Mouse (Mus musculus) CH12.LX (cell line): ENCODE results near the gene Gja5. TPM values are rescaled to one million over a fixed set of nuclear protein-coding genes. Genes with fewer than 3 reads are reported as not detected.
A peak's percentile ranks its signal among the peaks of the same experiment; 100 is the strongest.

Experiments used
- DNase-seq: peaks from one replicate; pipeline ENCODE4 v3.0.0-alpha.2; 2013; ENCODE audit errors: extremely low read depth
- H3K27ac ChIP-seq: 2 replicates; pipeline ENCODE4 v1.5.1; 2012; ENCODE audit warnings: low read depth, mild to moderate bottlenecking, control low read depth, moderate library complexity; ENCODE audit not compliant: insufficient read depth
- H3K27me3 ChIP-seq: replicated peaks from 2 replicates; pipeline ENCODE3; 2012; ENCODE audit warnings: inconsistent platforms
- H3K36me3 ChIP-seq, 2 experiments: replicated peaks in 1 of 2; 2 replicates each; pipeline versions ENCODE3 to v1.6.1; 2012; ENCODE audit warnings: inconsistent platforms in 1 of 2, low read length in 1 of 2, mild to moderate bottlenecking in 1 of 2, mixed read lengths in 1 of 2, moderate library complexity in 1 of 2; ENCODE audit not compliant: control insufficient read depth in 1 of 2, insufficient read depth in 1 of 2
- H3K4me1 ChIP-seq, 2 experiments: 2 replicates each; pipeline ENCODE4 v1.6.1; 2012; ENCODE audit warnings: inconsistent platforms in 1 of 2, moderate library complexity in 1 of 2; ENCODE audit not compliant: insufficient read depth in 2 of 2, control insufficient read depth in 1 of 2
- H3K4me2 ChIP-seq: 2 replicates; pipeline ENCODE4 v1.6.1; 2012; ENCODE audit warnings: low read depth, mild to moderate bottlenecking, control low read depth; ENCODE audit not compliant: poor library complexity, insufficient read depth, severe bottlenecking
- H3K4me3 ChIP-seq, 3 experiments: fragments of 150-350 bp in 1 of 3; sonication (generic) in 1 of 3; replicated peaks in 1 of 3; 2 replicates each; pipeline versions ENCODE3 to v1.5.1; 2011 to 2012; ENCODE audit warnings: low read depth in 2 of 3, low read length in 2 of 3, mild to moderate bottlenecking in 2 of 3, moderate library complexity in 2 of 3, control low read depth in 1 of 3, improper control_type of control experiment in 1 of 3, inconsistent platforms in 1 of 3, mixed read lengths in 1 of 3; ENCODE audit not compliant: poor library complexity in 1 of 3
- H3K79me2 ChIP-seq: replicated peaks from 2 replicates; pipeline ENCODE4 v1.6.1; 2012; ENCODE audit warnings: mild to moderate bottlenecking, moderate library complexity; ENCODE audit not compliant: control insufficient read depth, poor library complexity, insufficient read depth, severe bottlenecking; ENCODE audit errors: extremely low read depth
- H3K9ac ChIP-seq: 2 replicates; pipeline ENCODE4 v1.6.1; 2012; ENCODE audit warnings: low read depth, mild to moderate bottlenecking, control low read depth, moderate library complexity; ENCODE audit not compliant: insufficient read depth
- H3K9me3 ChIP-seq: replicated peaks from 2 replicates; pipeline ENCODE3; 2012; ENCODE audit warnings: low read length, inconsistent platforms, mixed read lengths
- BHLHE40 ChIP-seq: IDR thresholded peaks from 2 replicates; pipeline ENCODE4 v1.6.1; 2011; ENCODE audit warnings: mild to moderate bottlenecking, low read depth, low read length, improper control_type of control experiment
- CHD1 ChIP-seq: IDR thresholded peaks from 2 replicates; pipeline ENCODE4 v1.6.1; 2012; ENCODE audit warnings: low read depth, low read length, improper control_type of control experiment, inconsistent platforms
- CHD2 ChIP-seq: IDR thresholded peaks from 2 replicates; pipeline ENCODE4 v1.6.1; 2011; ENCODE audit warnings: low read length, improper control_type of control experiment
- CTCF ChIP-seq, 2 experiments: IDR thresholded peaks in 1 of 2; conservative IDR thresholded peaks in 1 of 2; 2 replicates each; pipeline ENCODE4 v1.5.1; 2011 to 2012; ENCODE audit warnings: low read depth in 2 of 2, low read length in 2 of 2, improper control_type of control experiment in 1 of 2, inconsistent platforms in 1 of 2, mild to moderate bottlenecking in 1 of 2, moderate library complexity in 1 of 2
- E2F4 ChIP-seq: IDR thresholded peaks from 2 replicates; pipeline ENCODE4 v1.6.1; 2011; ENCODE audit warnings: low read depth, low read length, improper control_type of control experiment; ENCODE audit not compliant: insufficient replicate concordance
- ETS1 ChIP-seq: conservative IDR thresholded peaks from 2 replicates; pipeline ENCODE4 v1.6.1; 2012; ENCODE audit warnings: low read depth, mild to moderate bottlenecking, inconsistent platforms, low read length, improper control_type of control experiment, moderate library complexity
- GABPA ChIP-seq: IDR thresholded peaks from 2 replicates; pipeline ENCODE4 v1.6.1; 2012; ENCODE audit warnings: low read depth, low read length, improper control_type of control experiment, inconsistent platforms; ENCODE audit not compliant: insufficient replicate concordance
- HCFC1 ChIP-seq: IDR thresholded peaks from 2 replicates; pipeline ENCODE4 v1.6.1; 2012; ENCODE audit warnings: low read depth, mild to moderate bottlenecking, inconsistent platforms, low read length, improper control_type of control experiment
- IRF4 ChIP-seq: IDR thresholded peaks from 2 replicates; pipeline ENCODE4 v1.6.1; 2014; ENCODE audit warnings: low read depth, mild to moderate bottlenecking, inconsistent platforms, low read length, improper control_type of control experiment
- JUND ChIP-seq: conservative IDR thresholded peaks from 2 replicates; pipeline ENCODE4 v1.6.1; 2011; ENCODE audit warnings: low read depth, low read length, improper control_type of control experiment
- MAFK ChIP-seq: IDR thresholded peaks from 2 replicates; pipeline ENCODE4 v1.6.1; 2011; ENCODE audit warnings: low read length, improper control_type of control experiment; ENCODE audit not compliant: insufficient replicate concordance
- MAZ ChIP-seq: IDR thresholded peaks from 2 replicates; pipeline ENCODE4 v1.6.1; 2012; ENCODE audit warnings: low read depth, mild to moderate bottlenecking, inconsistent platforms, low read length, improper control_type of control experiment, moderate library complexity
- NRF1 ChIP-seq: IDR thresholded peaks from 2 replicates; pipeline ENCODE4 v1.6.1; 2014; ENCODE audit warnings: low read depth, mild to moderate bottlenecking, inconsistent platforms, low read length, improper control_type of control experiment, moderate library complexity
- POLR2A ChIP-seq: IDR thresholded peaks from 2 replicates; pipeline ENCODE4 v1.6.1; 2011; ENCODE audit warnings: low read depth, mild to moderate bottlenecking, improper control_type of control experiment, low read length
- POLR2AphosphoS2 ChIP-seq: IDR thresholded peaks from 2 replicates; pipeline ENCODE4 v1.6.1; 2011; ENCODE audit warnings: low read depth, low read length, improper control_type of control experiment
- RAD21 ChIP-seq: IDR thresholded peaks from 2 replicates; pipeline ENCODE4 v1.6.1; 2011; ENCODE audit warnings: low read depth, mild to moderate bottlenecking, low read length, improper control_type of control experiment, moderate library complexity
- RCOR1 ChIP-seq: conservative IDR thresholded peaks from 2 replicates; pipeline ENCODE4 v1.6.1; 2012; ENCODE audit warnings: low read depth, mild to moderate bottlenecking, inconsistent platforms, low read length, improper control_type of control experiment
- SMC3 ChIP-seq: IDR thresholded peaks from 2 replicates; pipeline ENCODE4 v1.6.1; 2011; ENCODE audit warnings: low read depth, low read length, improper control_type of control experiment
- UBTF ChIP-seq: IDR thresholded peaks from 2 replicates; pipeline ENCODE4 v1.6.1; 2012; ENCODE audit warnings: low read depth, mild to moderate bottlenecking, inconsistent platforms, low read length, improper control_type of control experiment, moderate library complexity
- USF1 ChIP-seq: IDR thresholded peaks from 2 replicates; pipeline ENCODE4 v1.6.1; 2014; ENCODE audit warnings: low read depth, mild to moderate bottlenecking, inconsistent platforms, low read length, improper control_type of control experiment
- ZC3H11A ChIP-seq: IDR thresholded peaks from 2 replicates; pipeline ENCODE4 v1.6.1; 2012; ENCODE audit warnings: low read depth, mild to moderate bottlenecking, inconsistent platforms, low read length, improper control_type of control experiment
- ZKSCAN1 ChIP-seq: IDR thresholded peaks from 2 replicates; pipeline ENCODE4 v1.6.1; 2012; ENCODE audit warnings: low read depth, inconsistent platforms, low read length, improper control_type of control experiment, borderline replicate concordance
- ZMIZ1 ChIP-seq: IDR thresholded peaks from 2 replicates; pipeline ENCODE4 v1.6.1; 2012; ENCODE audit warnings: low read depth, mild to moderate bottlenecking, inconsistent platforms, low read length, improper control_type of control experiment
- ZNF384 ChIP-seq: IDR thresholded peaks from 2 replicates; pipeline ENCODE4 v1.6.1; 2012; ENCODE audit warnings: low read depth, low read length, improper control_type of control experiment, inconsistent platforms
- dilution Hi-C: fragments of 300-500 bp; cut with MboI; formaldehyde crosslinking; loops from 2 replicates; pipeline ENCODE4 v1.14.3; 2020; ENCODE audit warnings: low sequenced_read_pairs; ENCODE audit not compliant: extremely low pct_unique_long_range_greater_than_20kb, extremely low pct_ligation_motif_present
- in situ Hi-C: fragments of 300-500 bp; cut with MboI; formaldehyde crosslinking; loops from 3 replicates; pipeline ENCODE4 v1.14.3; 2019; ENCODE audit warnings: low sequenced_read_pairs, low pct_ligation_motif_present, low pct_unique_long_range_greater_than_20kb, mixed read lengths
- polyA plus RNA-seq: library from polyadenylated mRNA; unstranded; fragments of >175 nt; gene quantifications from 2 replicates; pipeline ENCODE4 v1.2.1, GENCODE M21; 2012; ENCODE audit warnings: low read depth; ENCODE audit not compliant: insufficient read length
- total RNA-seq, 2 experiments: library from RNA; depleted of rRNA; stranded (reverse); fragments of 300-350 nt in 1 of 2; fragments of >200 nt in 1 of 2; gene quantifications; 2 replicates each; pipeline ENCODE4 v1.2.3; 2012 to 2014

Gene Gja5
- total and polyA plus RNA-seq, 3 experiments: not detected

GRCm38 (mm10) chr3:97048360-97048759 lies 143.9 kb downstream of the Gja5 start:
- H3K4me1 ChIP-seq: peaks cover 0 to 8% of the 10 kb centered on the region in 2 experiments; a peak in 2 of 4 replicates
- DNase-seq: peak; percentile 29
- H3K9me3 ChIP-seq: peaks cover 3% of the 10 kb centered on the region
- no peak overlapping the region for H3K9ac ChIP-seq
- in situ Hi-C loops: no loop called here
- H3K79me2 ChIP-seq: no peaks in the 10 kb centered on the region
- dilution Hi-C loops: no loop called here
- TF ChIP-seq CHD1: no peak
- no peak for TF ChIP-seq ETS1
- TF ChIP-seq JUND: no peak
- no peak for TF ChIP-seq ZC3H11A
- no peak for TF ChIP-seq ZKSCAN1
- TF ChIP-seq USF1: no peak
- TF ChIP-seq POLR2A: no peak
- peak in 1 of 2 experiments; percentile 53; a peak in 2 of 4 replicates for TF ChIP-seq CTCF (conservative IDR thresholded peaks at IDR 0.05 in 1 of 2, IDR thresholded peaks at IDR 0.05 in 1 of 2; ENCODE audit: low read depth in 2 of 2, low read length in 2 of 2)
- TF ChIP-seq SMC3: peak; percentile 51
- no peak for TF ChIP-seq CHD2
- TF ChIP-seq RAD21: peak; percentile 27
- TF ChIP-seq MAFK: no peak
- TF ChIP-seq MAZ: no peak
- no peak for TF ChIP-seq RCOR1
- no peak for TF ChIP-seq HCFC1
- no peak for TF ChIP-seq ZMIZ1
- TF ChIP-seq GABPA: no peak
- H3K27ac ChIP-seq: no peak overlapping the region
- no peaks in the 10 kb centered on the region for H3K27me3 ChIP-seq
- no peak overlapping the region for H3K4me3 ChIP-seq
- no peak overlapping the region for H3K4me2 ChIP-seq
- no peaks in the 10 kb centered on the region for H3K36me3 ChIP-seq

GRCm38 (mm10) chr3:97051264-97051744 lies 146.8 kb downstream of the Gja5 start:
- H3K27ac ChIP-seq: no peak overlapping the region
- TF ChIP-seq ZNF384 (no peak), IRF4 (no peak), POLR2AphosphoS2 (no peak), CTCF (conservative IDR thresholded peaks at IDR 0.05 in 1 of 2, IDR thresholded peaks at IDR 0.05 in 1 of 2; ENCODE audit: low read depth in 2 of 2, low read length in 2 of 2) (no peak), BHLHE40 (no peak), HCFC1 (no peak), UBTF (no peak), E2F4 (no peak), ETS1 (no peak), NRF1 (no peak)
- H3K4me3 ChIP-seq: no peak overlapping the region
- no peak overlapping the region for H3K9ac ChIP-seq
- no peaks in the 10 kb centered on the region for H3K27me3 ChIP-seq
- DNase-seq: no peak
- H3K36me3 ChIP-seq: no peaks in the 10 kb centered on the region
- H3K9me3 ChIP-seq: peaks cover 3% of the 10 kb centered on the region
- H3K4me1 ChIP-seq: no peaks in the 10 kb centered on the region
- in situ Hi-C loops (no loop called here), dilution Hi-C loops (no loop called here)
- H3K4me2 ChIP-seq: no peak overlapping the region
- H3K79me2 ChIP-seq: no peaks in the 10 kb centered on the region
